Mouse (Mus musculus) cerebellum, postnatal 4 days (tissue): Measurements from ENCODE around the gene Mgarp.

Source experiments
- DNase-seq, 2 experiments: peaks; one replicate each; pipeline ENCODE4 v3.0.0; 2022; ENCODE audit warnings: low spot score in 2 of 2, mixed read lengths in 1 of 2

The Mgarp gene

GRCm38 (mm10) chr3:51340552-51341267 is 55.8 kb downstream of the Mgarp start, which contains the start of gene Elf2:
Elf2 (minus strand) TSS chr3:51340663.
- DNase-seq: peak; percentile 42 to 68

- peak; percentile 25 to 26 for DNase-seq
These were observed 56.6 kb downstream of the Mgarp start for GRCm38 (mm10) chr3:51339734-51340551.

DNA sequence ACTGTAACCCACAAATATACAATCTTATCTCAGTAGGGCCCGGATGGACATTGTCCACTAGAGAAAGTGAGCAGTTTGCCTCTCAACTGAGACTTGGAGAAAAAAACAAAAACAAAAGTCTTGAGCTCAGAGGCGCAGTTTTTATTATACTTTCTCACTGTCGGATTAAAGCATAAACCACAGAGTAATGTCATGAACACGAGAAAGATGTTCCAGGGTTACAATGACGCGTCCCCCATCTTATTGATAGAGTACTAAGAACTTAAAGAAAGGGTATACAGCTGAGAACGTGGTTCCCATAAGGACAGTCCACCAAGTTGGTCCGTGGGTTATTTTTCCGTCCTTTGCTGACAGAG is 57.2 kb downstream of the Mgarp start:
- DNase-seq: no peak
